Mouse (Mus musculus): ENCODE data around the gene E2f3.

E2f3 gene

GRCm38 (mm10) chr13:29913606-29914005 lies 72.3 kb downstream of the E2f3 start:
- DNase-seq: no peak

GRCm38 (mm10) chr13:29913061-29913460 lies 72.8 kb downstream of the E2f3 start:
- DNase-seq: no peak

- DNase-seq: no peak
Measured at GRCm38 (mm10) chr13:29912251-29912650, 73.6 kb downstream of the E2f3 start.

- no peak for DNase-seq
Measured at GRCm38 (mm10) chr13:29911141-29911540, 74.7 kb downstream of the E2f3 start.

- DNase-seq: no peak
Measured at GRCm38 (mm10) chr13:29908431-29908830, 77.4 kb downstream of the E2f3 start.

GRCm38 (mm10) chr13:29907995-29908394 lies 77.9 kb downstream of the E2f3 start:
- no peak for DNase-seq

- no peak for DNase-seq
Measured at GRCm38 (mm10) chr13:29906734-29907133, 79.1 kb downstream of the E2f3 start.

GRCm38 (mm10) chr13:29903341-29903740 lies 82.5 kb downstream of the E2f3 start:
- no peak for DNase-seq

GRCm38 (mm10) chr13:29902676-29903075 lies 83.2 kb downstream of the E2f3 start:
- no peak for DNase-seq

GRCm38 (mm10) chr13:29901641-29902040 lies 84.2 kb downstream of the E2f3 start:
- DNase-seq: no peak

GRCm38 (mm10) chr13:29866780-29867179 lies 119.1 kb downstream of the E2f3 start:
- no peak for DNase-seq

GRCm38 (mm10) chr13:29864331-29864730 lies 121.5 kb downstream of the E2f3 start:
- DNase-seq: no peak

- no peak for DNase-seq
Measured at GRCm38 (mm10) chr13:29860087-29860486, 125.8 kb downstream of the E2f3 start.

- peak; percentile 36 for DNase-seq
Measured at GRCm38 (mm10) chr13:29857436-29857835, 128.4 kb downstream of the E2f3 start.

All from kidney, adult 18-20 months (tissue).